Mouse (Mus musculus) cerebellum, adult 8-10 months (tissue): Measurements from ENCODE around the gene Plpp3.

Experiments
- DNase-seq: peaks from one replicate; pipeline ENCODE4 v3.0.0; 2022

Plpp3 gene

DNA sequence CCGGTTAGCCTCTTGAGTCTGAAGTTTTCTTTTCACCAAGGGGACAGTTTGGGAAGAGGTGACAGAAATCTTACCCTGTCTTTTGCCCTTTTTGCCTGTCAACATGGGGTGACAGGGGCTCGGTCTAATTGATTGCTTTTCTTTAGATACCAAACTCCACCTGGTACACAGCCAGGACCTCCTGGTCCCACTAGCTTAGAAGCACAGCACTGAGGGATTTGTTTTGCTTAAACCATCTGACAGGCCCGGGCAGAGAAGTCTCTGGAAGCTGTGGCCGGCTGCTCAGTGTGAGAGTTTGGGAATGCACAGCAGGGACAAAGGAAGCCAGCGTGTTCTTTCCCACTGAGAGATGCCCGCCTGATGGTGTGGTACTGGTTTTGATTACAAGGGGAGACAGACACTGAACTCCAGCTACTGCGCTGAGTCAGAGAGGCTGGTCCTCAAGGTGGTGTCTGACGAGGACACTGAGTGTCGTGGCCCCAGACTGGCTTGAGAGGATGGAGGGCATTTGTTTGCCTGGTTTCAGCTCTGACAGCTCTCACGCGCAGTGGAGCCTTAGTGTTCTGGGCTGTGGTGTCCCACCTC, 64.2 kb downstream of the Plpp3 start:
- DNase-seq = no peak

DNA sequence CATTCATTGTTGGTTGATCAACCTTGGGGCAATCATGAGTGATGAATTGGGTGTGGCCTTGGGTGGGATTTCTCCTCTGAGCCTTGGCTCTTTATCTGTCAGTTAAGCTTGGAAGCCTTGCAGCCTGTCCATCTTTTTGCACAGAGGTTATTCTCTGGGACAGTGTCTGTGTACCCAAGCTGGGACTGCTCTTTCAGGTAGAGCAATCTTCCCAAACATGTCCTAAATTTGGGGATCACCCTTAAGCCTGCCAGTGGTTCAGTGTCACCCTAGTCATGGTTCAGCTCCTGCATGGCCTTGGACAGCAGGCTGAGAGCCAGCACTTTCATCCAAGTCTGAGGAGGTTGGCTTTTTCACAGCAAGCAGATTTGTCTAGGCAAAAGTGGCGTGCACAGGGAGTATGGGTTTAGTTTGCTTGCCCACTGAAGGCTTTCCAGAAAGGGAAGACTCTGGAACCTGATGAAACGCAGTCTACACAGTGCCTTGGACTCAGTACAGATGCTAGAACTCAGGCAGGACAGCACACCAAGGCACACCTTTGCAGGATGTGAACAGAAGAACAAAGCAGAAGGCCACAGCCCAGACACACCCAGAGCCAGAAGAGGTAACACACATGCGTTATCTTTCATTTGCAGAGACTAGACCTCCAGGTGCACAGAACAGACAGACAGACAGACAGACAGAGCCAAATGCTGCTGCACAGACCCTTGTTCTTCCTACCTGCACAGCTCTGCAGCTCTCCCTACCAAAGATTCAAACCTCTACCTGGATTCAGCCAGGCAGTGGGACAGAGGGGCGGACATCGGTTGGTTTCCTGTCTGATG, 66.2 kb downstream of the Plpp3 start:
- DNase-seq = no peak

DNA sequence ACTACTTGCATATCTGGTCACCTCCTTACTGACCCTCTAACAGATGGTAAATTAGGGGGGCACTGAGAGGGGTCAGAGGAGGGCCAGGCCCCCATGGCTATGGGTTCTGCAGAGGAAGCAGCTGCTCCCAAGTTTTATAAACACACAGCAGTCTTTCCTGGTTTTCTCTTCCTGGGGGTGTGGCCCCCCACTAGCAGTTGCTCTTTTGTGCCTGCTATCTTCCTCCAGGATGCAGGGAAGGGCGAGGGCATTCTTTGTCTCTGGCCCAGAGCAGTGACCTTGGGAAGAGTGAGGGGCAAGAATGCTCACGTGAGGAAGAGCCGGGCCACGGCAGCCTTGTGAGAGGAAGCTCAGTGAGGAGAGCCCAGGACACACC, 66.8 kb downstream of the Plpp3 start:
- DNase-seq = no peak

DNA sequence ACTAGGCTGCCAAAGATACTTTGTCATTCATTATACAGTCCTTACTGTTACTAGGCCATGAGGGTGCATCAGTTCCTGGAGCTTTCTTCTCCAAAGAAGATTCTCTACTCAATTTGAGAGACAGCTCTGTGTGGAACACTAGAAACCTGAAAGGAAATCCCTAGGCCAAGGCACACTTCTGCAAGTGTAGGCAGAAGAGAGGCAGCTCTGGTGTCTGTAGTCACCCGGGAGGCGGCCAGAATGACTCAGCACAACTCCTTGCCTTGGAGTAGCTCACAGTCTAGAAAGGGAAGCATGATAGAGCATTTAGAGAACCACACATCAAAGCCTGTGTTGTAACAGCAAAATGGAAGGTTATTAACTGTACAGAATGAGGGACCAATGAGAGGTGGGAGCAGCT, 68.4 kb downstream of the Plpp3 start:
- no peak for DNase-seq

DNA sequence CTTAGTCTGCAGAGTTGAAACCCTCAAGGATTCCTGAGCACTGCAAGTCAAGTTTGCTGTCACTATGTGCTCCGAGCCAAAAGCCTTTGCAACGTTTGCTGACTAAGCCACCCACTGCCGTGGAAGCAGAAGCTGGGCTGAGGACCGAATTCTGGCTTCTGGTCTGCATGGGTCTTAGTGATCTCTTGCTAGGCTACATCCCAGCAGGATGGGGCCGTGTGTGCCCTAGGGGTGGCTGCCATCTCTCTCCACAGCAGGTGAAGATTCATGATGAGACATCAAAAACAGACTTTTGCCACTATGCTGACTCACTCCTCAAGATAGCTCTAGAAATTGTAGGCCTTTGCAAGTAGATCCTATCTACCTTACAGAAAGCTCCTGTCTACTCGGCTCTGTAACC, 69.2 kb downstream of the Plpp3 start:
- no peak for DNase-seq

DNA sequence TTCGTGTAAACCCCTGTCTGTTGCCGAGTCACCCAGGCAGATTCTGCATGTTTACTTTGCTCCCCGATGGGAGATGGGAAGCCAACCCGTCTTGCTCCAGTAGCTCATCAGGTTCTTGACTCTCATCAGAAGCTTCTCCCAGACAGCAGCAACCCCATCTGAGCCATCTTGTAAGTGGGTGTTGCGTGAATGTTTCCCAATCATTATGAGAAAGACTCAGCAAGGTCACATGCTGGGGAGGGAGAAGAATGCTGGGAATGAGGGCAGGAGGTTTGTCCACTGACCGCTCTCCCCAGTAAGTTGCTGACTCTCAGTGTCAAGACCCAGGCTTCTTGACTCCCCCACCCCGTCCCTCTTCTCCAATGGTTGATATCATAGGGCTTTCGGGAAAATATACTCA, 73.0 kb downstream of the Plpp3 start:
- no peak for DNase-seq

DNA sequence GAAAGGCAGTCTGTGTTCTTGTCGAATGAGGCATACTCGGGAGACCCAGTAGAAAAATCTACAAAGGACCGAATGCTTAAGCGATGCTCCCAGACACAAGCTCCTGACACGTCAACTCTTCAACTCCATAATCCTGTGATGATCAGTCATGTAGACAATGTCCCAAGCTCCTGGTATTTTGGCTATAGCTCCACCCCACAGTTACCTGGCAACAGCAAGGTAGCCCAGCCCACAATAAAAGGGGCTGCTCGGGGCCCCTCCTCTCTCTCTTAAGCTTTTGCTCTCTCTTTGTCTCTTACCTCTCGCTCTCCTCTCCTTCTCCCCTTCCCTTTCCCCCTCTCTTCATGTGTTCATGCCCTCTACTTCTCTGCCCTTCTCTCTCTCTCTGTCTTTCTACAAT, 83.1 kb downstream of the Plpp3 start:
- DNase-seq = no peak

DNA sequence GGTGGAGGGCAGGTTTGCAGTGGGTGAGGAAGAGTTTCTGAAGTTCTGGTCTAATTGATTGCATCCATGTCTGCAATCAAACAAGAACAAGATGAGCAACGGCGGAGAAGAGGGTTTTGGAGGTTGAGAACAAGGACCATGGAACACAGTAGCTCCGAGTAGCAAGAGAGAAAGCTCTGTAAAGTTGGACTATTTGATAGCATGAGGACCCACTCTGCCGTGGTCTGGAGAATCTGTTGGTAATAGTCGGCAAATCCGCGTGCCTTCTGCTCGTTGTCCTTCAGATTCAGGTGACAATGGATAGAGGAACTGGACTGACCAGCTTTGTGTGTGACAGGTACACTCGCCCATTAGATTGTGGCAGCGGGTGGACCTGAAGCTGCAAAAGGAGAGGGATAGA, 87.8 kb downstream of the Plpp3 start:
- no peak for DNase-seq

DNA sequence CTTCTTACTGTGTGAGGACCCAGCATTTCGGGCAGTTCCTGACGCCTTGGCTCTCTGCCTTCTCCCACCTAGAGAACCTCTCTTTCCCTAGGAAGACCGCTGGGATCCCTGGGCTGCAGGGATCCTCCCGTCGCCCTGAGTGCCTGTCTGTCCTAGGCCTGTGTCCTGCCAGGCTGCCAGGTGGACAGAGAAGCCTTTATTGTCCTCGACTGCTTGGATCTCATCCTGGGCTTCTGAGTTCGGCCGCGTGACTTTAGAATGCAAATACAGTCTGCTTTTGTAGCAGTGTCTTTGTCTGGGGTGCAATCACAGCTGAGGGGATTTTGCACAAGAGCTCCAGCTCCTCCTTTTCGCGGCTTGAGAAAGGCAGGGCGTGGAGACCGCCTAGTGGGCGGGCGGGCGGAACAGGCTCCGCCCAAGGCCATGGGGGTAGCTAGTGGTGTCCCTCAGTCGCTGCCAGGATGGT, 88.4 kb downstream of the Plpp3 start:
- DNase-seq = peak; percentile 2

DNA sequence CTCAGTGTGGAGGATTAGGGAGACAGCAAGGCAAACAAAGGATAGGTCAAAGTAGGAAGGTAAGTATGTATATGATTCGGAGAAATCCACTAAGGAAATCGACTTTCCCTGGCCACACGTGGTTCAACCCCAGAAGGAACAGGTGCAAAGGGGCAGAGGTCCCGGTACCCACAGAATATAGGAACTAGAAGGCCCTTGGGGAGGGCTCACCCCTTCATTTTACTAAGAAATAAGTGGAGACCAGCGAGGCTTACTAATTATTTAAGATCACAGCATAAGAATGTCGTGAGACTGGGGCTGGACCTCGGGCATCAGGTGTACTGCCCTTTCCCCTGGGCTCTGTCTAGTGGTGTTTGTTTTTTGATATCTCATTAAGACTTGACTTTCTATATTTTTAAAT, 89.2 kb downstream of the Plpp3 start:
- DNase-seq = no peak

DNA sequence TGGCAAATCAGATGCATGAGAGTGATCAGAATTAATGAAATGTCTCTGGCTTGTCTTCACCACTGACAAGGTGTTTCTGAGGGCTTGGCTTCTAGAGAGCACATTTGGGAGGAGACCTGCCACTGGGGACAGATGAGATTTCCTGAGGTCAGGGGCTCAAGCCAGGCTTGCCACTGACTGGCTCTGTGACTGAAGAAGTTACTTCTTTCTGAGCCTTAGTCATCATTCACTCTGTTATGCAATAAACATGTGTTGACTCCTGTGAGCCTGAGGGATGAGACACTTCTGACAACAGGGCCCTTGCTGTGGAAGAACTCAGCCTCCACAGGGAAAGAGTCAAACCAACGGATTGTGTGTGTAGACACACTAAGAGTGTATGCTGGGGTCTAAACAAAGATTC, 91.0 kb downstream of the Plpp3 start:
- DNase-seq = no peak

DNA sequence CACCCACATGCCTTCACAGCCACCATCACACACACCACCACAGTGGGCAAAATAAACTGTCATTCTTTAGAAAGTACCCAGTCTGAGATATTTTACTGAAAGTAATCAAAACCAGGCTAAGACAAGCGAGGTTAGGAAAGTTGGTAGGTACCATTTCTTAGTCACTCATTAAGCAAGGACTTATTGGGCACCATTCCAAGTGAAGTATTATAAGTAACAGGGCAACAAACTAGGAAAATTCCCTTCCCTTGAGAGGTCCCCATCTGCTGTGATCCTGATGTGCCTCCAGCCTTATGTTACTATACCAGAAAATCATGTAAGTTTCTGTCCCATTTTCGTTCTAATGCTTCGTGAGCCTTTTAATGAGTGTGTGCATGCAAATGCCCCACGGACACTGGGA, 92.1 kb downstream of the Plpp3 start:
- no peak for DNase-seq

DNA sequence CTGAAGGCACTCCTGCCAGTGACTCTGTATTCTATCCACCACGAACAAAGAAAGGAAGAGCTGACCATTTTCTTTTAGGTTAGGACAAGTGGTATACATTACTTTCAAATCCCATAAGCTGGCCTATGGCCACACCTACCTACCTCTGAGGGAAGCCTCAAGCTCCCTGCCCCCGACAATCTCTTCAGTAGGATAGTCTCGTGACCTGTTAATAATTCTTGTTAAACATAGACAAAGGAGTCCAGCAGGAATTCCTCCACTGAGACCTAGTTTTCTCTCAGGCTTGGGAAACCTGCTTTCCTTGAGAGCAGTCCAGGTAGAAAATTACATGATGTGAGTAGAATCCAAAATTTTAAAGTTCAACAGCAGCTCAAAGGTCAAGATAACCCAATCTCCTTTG, 93.8 kb downstream of the Plpp3 start:
- DNase-seq = no peak

DNA sequence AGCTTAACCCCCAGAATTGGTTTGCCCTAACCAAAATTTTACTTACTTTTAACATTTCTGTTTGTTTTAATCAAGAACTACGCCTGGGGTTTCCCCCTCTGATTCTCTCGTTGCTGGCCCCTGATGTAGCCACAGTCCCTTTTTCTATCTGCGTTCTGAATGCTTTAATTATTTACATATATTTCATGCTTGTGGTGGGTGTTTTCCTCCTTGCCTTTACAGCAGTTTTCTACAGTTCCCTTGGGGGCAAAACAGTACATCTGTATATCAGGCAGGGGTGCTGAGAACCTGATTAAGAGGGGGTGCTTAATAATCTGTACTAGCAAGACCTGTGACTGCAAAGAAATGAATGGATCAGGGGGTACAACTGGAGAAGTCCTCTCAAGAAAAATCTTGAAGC, 94.9 kb downstream of the Plpp3 start:
- DNase-seq = no peak

DNA sequence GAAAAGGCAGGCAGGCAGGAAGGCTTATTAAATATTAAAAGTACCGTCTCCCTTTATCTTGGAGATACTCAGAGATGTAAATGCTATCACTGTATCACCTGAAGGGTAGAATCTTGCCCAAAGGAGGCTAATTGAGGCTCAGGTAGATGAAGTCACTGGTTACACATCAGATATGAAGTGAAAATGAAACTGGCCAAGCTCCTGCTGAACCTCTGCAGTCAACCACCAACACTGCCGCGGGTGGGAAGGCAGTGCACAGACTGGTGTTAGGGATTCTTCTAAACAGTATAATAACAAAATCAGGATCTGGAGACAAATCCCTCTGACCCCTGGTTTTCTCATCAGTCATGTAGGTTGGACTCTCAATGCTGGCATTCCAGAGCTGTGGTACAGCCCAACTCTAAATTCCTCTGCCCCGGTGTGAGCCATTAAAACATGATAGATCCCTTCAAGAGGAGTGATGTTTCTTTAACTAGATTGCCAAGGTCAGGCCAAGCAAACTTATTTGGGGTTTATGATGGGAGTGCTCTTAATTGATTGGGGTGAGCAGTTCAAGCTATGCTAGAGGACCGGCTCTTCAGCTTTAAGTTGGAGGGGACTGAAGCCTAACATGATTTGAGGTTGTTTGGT, 95.5 kb downstream of the Plpp3 start:
- no peak for DNase-seq

DNA sequence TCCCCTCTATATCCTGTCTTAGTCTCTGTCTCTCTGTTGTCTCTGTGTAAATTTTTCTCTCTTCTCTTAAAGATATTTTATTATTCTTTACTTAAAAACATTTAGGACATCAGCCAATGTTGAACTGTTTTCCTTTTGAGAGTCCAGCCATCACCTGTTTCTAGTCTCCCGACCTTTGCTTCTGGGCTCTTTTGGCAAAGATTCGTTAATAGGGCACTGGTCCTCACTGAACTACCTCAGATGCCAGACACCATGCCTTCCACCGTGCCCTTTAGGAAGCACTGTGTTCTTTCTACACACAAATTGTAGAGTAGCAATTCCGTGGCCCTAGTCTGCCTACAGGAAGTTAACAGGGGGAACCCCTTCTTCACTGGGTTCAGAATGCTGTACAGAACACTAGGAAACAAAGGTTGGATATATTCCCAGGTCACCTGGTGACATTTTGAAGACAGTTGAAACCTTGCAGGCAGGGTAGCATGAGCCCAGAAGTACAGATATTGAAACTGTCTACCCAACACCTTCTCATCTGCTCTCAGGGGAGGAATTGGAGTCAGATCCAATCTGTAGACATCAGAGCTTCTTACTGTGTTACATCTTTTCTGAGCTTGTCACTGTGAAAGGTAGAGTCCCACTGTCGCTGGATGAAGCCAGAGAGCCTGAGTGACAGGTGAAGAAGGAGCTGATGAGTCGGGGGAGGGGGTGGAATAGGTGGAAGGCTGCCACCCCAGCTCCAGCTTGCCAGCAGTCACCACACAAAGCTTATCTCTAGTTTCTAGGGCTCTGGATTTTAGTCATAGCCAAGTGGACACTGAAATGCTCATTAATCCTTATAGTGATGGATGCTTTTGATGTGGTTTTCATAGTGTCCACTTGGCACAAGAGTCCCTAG, 96.5 kb downstream of the Plpp3 start:
- no peak for DNase-seq

DNA sequence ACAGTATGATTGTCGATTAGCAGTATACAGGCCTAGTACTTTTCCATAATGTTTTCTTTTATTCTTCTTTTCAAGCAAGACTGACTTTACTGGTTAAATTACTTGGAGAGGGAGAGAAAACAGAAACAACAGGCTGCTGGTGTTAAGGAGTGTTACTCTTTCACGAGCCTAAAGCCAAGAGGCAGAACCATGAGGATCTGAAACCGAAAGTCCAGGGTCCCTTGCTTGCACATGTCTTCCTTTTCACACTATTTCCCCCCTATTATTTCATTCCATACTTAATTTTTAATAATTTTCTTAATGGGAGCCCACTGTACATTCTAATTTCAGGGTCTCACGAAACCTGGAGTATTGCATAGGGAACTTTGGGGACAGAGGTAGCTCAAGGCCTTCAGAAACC, 97.2 kb downstream of the Plpp3 start:
- DNase-seq = no peak

DNA sequence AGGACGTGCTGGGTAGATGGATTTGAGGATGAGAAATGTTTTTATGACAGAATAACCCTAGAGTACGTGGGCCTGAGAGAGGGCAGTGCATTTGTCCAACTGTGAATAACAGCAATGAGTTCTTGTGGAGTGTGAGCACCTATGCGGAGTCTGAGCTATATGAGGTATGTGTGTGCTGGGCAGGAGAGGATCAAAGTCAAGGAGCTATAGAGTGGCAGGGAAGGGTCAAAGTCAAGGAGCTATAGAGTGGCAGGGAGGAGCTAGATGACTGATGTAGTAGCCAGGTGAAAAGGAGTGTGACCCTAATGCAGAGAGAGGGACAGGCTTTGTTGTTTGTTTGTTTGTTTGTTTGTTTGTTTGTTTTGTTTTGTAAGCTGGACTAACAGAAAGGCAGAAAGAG, 98.0 kb downstream of the Plpp3 start:
- no peak for DNase-seq

DNA sequence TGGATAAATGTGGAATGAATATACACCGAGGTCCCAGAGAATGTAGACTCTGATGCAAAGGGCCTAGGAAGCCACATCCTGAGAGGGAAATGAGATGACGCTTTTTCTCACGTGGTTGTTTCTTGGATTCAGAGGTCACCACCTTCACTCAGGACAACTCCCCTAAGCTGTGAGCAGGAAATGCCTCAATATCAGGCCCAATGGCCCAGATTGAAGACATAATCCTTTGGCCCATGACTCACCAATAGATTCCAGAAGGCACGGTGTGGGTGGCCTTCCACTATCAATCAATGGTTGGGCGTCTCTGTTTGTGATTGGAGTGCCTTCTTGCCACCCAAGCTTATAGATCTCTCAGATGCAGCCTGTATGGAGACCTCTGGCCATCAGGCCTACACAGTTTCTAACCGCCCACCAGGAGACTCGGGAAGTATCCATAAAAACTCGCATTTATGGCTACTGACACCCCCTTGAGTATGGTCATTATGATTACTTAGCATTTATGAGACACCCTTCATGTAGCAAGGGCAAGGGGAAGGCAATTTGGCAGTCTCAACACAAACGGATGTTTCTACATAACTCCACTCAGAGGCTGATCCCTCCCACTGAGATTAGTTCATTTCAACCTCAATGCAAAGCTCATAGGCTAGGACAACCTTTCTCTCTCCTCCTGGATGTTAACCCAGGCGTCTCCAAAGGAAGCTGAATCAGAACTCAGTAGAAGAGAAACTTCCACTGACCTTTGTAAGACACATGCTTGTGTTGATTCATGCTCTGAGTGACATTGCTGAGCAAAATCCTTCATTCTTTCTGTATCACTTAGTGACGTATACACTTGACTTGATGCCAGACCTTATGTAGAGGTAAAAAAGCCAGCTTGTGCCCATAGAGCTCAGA, 100.8 kb downstream of the Plpp3 start:
- DNase-seq = no peak

DNA sequence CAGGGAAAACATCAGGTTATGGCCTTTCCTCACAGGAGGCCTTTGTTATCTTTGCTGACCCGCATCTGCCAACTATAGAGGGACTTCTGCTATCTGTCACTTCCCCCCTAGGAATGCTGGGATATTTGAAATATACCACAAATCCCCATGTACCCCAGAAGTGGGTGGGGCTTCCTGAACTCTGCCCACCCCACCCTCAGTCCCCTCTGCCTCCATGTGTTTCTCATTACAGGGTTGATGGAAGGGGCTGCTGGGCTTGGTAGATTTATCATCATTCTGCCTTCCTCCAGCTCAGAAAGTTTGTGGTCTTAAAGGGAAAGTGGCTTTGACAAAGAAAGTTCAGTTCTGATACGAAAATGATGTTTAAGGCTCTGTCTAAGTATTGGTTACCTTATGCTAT, 103.2 kb downstream of the Plpp3 start:
- DNase-seq = no peak

DNA sequence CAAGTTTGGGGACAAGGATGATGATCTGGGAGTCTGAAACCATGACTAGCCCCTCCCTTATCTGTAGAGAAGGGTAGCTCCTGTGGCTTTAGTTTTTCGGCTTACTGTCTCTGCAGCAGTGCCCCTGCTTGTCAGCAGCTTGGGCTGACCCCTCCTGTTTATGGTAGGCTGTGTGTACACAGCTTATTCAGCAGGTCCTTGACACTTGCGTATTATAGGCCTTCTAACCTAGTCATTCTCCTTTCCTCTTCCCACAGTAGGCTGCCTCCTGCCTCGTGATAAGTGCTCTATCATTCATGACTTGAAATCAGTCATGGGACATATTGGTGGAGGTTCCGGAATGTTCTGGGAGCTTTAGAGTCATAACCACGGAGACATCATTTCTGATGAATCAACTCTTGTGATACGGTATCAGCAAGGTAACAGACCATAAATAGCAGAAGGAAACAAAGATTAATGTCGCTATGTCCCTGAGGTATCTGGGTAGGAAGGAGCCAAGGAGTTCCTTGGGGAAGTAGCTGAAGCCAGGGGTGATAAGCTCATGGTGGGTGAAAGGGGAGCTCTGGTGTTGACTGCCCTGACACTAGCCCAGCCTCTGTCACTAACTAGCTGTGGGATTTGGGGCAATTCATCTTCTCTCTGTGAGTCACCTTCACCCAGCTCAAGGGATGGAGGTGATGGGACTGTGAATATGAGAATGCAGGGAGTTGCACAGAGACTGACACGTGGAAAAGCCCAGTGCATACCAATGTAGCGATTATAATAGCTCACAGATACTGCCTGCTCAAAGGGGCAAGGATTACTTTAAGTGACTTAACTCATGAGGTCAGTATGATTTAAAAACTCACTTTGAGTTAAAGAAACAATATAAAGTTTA, 104.0 kb downstream of the Plpp3 start:
- no peak for DNase-seq
